Mouse (Mus musculus): Measurements from ENCODE around the gene Ppp2r1b. TPM values are rescaled to one million over a fixed set of nuclear protein-coding genes. Genes with fewer than 3 reads are reported as not detected.

Ppp2r1b gene
- total and polyA plus RNA-seq, 3 experiments, result 39.6 to 66.6 (median 42.1) TPM

- no peaks in the 10 kb centered on the region for H3K27me3 ChIP-seq (replicated peaks)
- H3K27ac ChIP-seq (ENCODE audit: insufficient read depth, low read depth), result no peak overlapping the region
- peaks cover 3 to 62% of the 10 kb centered on the region in 2 experiments for H3K36me3 ChIP-seq (replicated peaks in 1 of 2; ENCODE audit: control insufficient read depth in 1 of 2, insufficient read depth in 1 of 2, low read length in 1 of 2)
- in situ Hi-C loops (cut with MboI; ENCODE audit: low pct_ligation_motif_present, low pct_unique_long_range_greater_than_20kb, low sequenced_read_pairs) (no loop called here), dilution Hi-C loops (cut with MboI; ENCODE audit: extremely low pct_ligation_motif_present, extremely low pct_unique_long_range_greater_than_20kb, low sequenced_read_pairs) (no loop called here)
- H3K4me1 ChIP-seq (ENCODE audit: control insufficient read depth in 1 of 2, insufficient read depth in 2 of 2), result peaks cover 6 to 27% of the 10 kb centered on the region in 2 experiments; a peak in 3 of 4 replicates
- TF ChIP-seq NELFE (IDR thresholded peaks at IDR 0.05; ENCODE audit: low read depth, low read length) (no peak), MXI1 (IDR thresholded peaks at IDR 0.05; ENCODE audit: low read depth, low read length) (no peak), RCOR1 (conservative IDR thresholded peaks at IDR 0.05; ENCODE audit: low read depth, low read length) (no peak), MAFK (IDR thresholded peaks at IDR 0.05; ENCODE audit: insufficient replicate concordance, low read length) (no peak), NRF1 (IDR thresholded peaks at IDR 0.05; ENCODE audit: low read depth, low read length) (no peak), MEF2A (IDR thresholded peaks at IDR 0.05; ENCODE audit: borderline replicate concordance, low read depth, low read length) (no peak), UBTF (IDR thresholded peaks at IDR 0.05; ENCODE audit: low read depth, low read length) (no peak), ZKSCAN1 (IDR thresholded peaks at IDR 0.05; ENCODE audit: borderline replicate concordance, low read depth, low read length) (no peak), JUN (IDR thresholded peaks at IDR 0.05; ENCODE audit: insufficient read depth, low read depth, low read length) (no peak), ETS1 (conservative IDR thresholded peaks at IDR 0.05; ENCODE audit: low read depth, low read length) (no peak)
- DNase-seq (ENCODE audit: extremely low read depth), result no peak
- H3K9me3 ChIP-seq (replicated peaks; ENCODE audit: low read length), result no peaks in the 10 kb centered on the region
- H3K79me2 ChIP-seq (replicated peaks; ENCODE audit: control insufficient read depth, extremely low read depth, insufficient read depth, poor library complexity, severe bottlenecking), result no peaks in the 10 kb centered on the region
- no peak overlapping the region for H3K9ac ChIP-seq (ENCODE audit: insufficient read depth, low read depth)
- no peak overlapping the region for H3K4me2 ChIP-seq (ENCODE audit: insufficient read depth, low read depth, poor library complexity, severe bottlenecking)
- no peak overlapping the region for H3K4me3 ChIP-seq (replicated peaks in 1 of 3; ENCODE audit: low read depth in 2 of 3, low read length in 2 of 3, poor library complexity in 1 of 3)
Observed at GRCm38 (mm10) chr9:50821651-50822050, 23.4 kb upstream of the Ppp2r1b start.

- Histone ChIP-seq H3K27me3 (replicated peaks) (no peaks in the 10 kb centered on the region), H3K4me3 (replicated peaks in 1 of 3; ENCODE audit: low read depth in 2 of 3, low read length in 2 of 3, poor library complexity in 1 of 3) (no peak overlapping the region), H3K9ac (ENCODE audit: insufficient read depth, low read depth) (no peak overlapping the region), H3K4me1 (ENCODE audit: control insufficient read depth in 1 of 2, insufficient read depth in 2 of 2) (peaks cover 6 to 27% of the 10 kb centered on the region in 2 experiments; a peak in 3 of 4 replicates), H3K27ac (ENCODE audit: insufficient read depth, low read depth) (no peak overlapping the region), H3K4me2 (ENCODE audit: insufficient read depth, low read depth, poor library complexity, severe bottlenecking) (no peak overlapping the region), H3K36me3 (replicated peaks in 1 of 2; ENCODE audit: control insufficient read depth in 1 of 2, insufficient read depth in 1 of 2, low read length in 1 of 2) (peaks cover 3 to 56% of the 10 kb centered on the region in 2 experiments), H3K9me3 (replicated peaks; ENCODE audit: low read length) (no peaks in the 10 kb centered on the region), H3K79me2 (replicated peaks; ENCODE audit: control insufficient read depth, extremely low read depth, insufficient read depth, poor library complexity, severe bottlenecking) (no peaks in the 10 kb centered on the region)
- dilution Hi-C loops (cut with MboI; ENCODE audit: extremely low pct_ligation_motif_present, extremely low pct_unique_long_range_greater_than_20kb, low sequenced_read_pairs), result no loop called here
- in situ Hi-C loops (cut with MboI; ENCODE audit: low pct_ligation_motif_present, low pct_unique_long_range_greater_than_20kb, low sequenced_read_pairs), result no loop called here
- TF ChIP-seq PAX5 (IDR thresholded peaks at IDR 0.05; ENCODE audit: low read length) (no peak), ETS1 (conservative IDR thresholded peaks at IDR 0.05; ENCODE audit: low read depth, low read length) (peak; percentile 65), MAX (IDR thresholded peaks at IDR 0.05; ENCODE audit: low read length) (peak; percentile 76), MYC (IDR thresholded peaks at IDR 0.05; ENCODE audit: low read depth, low read length) (0 out of 2 replicates have a peak, but pooled peaks have one; percentile 43), USF1 (IDR thresholded peaks at IDR 0.05; ENCODE audit: low read depth, low read length) (no peak), BHLHE40 (IDR thresholded peaks at IDR 0.05; ENCODE audit: low read depth, low read length) (peak; percentile 91), MXI1 (IDR thresholded peaks at IDR 0.05; ENCODE audit: low read depth, low read length) (peak; percentile 58; the same call in 1 of the 2 replicates)
- DNase-seq (ENCODE audit: extremely low read depth), result peak; percentile 45
Observed at GRCm38 (mm10) chr9:50822216-50822615, 22.9 kb upstream of the Ppp2r1b start.
